10 mouse cellular contexts compared by ENCODE assay signal in the genomic region with DNA sequence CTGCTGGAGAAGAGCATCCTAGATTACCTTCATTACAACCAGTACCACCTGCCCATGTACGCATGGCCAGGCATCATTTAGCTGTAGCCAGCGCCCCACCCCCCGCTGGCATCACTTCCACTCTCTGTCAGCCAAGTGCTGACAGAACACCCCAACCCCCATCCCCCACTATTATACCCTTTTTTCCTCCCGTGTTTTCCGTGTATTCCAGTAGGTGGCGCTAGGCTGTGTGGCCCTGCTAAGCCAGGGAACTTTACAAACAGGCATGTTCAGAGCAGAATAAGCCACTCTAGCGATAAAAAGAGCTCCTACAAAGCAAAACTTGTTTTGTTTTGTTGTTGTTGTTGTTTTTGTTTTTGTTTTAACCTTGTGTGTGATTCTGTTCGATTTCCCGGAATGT. TPM values are rescaled to one million over a fixed set of nuclear protein-coding genes. Genes with fewer than 3 reads are reported as not detected.
DNase-seq lines count a peak whose midpoint lies in the region; ATAC-seq and TF ChIP-seq lines count a peak whose summit lies in the region.
"Had no signal": no experiment of that assay in that cellular context is flagged by ENCODE, and none has a peak within 500 bp of the region (broad histone marks: within the 10 kb centered on the region; RNA-seq: fewer than 3 reads in every experiment).

No protein-coding gene starts in this region.

- no peak overlapping the region for H3K9ac ChIP-seq in forebrain, embryonic 14.5 days (ENCODE audit: low read length)
- H3K9ac ChIP-seq in neural tube, embryonic 11.5 days (ENCODE audit: low read length) = no peak overlapping the region
- H3K9ac ChIP-seq: heart, embryonic 15.5 days; midbrain, embryonic 12.5 days had no signal

- TF ChIP-seq CTCF in brain, embryonic 14.5 days (IDR thresholded peaks at IDR 0.05; ENCODE audit: borderline replicate concordance, extremely low read depth, insufficient read depth, insufficient read length) = peak; percentile 83; the same call in 1 of the 2 replicates

- H3K27me3 ChIP-seq in forebrain, embryonic 14.5 days (replicated peaks; ENCODE audit: control insufficient read depth, insufficient read depth, low read length) = peaks cover 4% of the 10 kb centered on the region; the same call in 1 of the 2 replicates
- H3K27me3 ChIP-seq in neural tube, embryonic 11.5 days (ENCODE audit: control insufficient read depth, insufficient read depth, low read length) = peaks cover 24% of the 10 kb centered on the region

- H3K9me3 ChIP-seq in forebrain, embryonic 14.5 days (replicated peaks; ENCODE audit: control insufficient read depth, low read length) = no peaks in the 10 kb centered on the region
- no peaks in the 10 kb centered on the region for H3K9me3 ChIP-seq in neural tube, embryonic 11.5 days (ENCODE audit: control insufficient read depth, low read length)
- H3K9me3 ChIP-seq: heart, embryonic 15.5 days; midbrain, embryonic 12.5 days had no signal

- H3K4me2 ChIP-seq in forebrain, embryonic 14.5 days (ENCODE audit: low read length) = no peak overlapping the region
- H3K4me2 ChIP-seq in neural tube, embryonic 11.5 days (ENCODE audit: low read depth) = no peak overlapping the region
- H3K4me2 ChIP-seq: heart, embryonic 15.5 days; midbrain, embryonic 12.5 days had no signal

- peak; percentile 70 for ATAC-seq in frontal cortex, adult (ENCODE audit: low TSS enrichment)
- peak; percentile 21 for ATAC-seq in forebrain, embryonic 14.5 days
- ATAC-seq in neural tube, embryonic 11.5 days (ENCODE audit: insufficient read depth, low FRiP score, low TSS enrichment) = no peak

- peaks cover 39% of the 10 kb centered on the region for H3K4me1 ChIP-seq in forebrain, embryonic 14.5 days (ENCODE audit: control insufficient read depth, insufficient read depth, low read length)
- peaks cover 26% of the 10 kb centered on the region for H3K4me1 ChIP-seq in neural tube, embryonic 11.5 days (ENCODE audit: control insufficient read depth, insufficient read depth, low read length)

- no peak for TF ChIP-seq POLR2A in brain, embryonic 14.5 days (IDR thresholded peaks at IDR 0.05; ENCODE audit: borderline replicate concordance, extremely low read depth, insufficient read depth, insufficient read length, poor library complexity, severe bottlenecking)

- no peaks in the 10 kb centered on the region for H3K36me3 ChIP-seq in forebrain, embryonic 14.5 days (ENCODE audit: control insufficient read depth, insufficient read depth, low read length)
- H3K36me3 ChIP-seq in neural tube, embryonic 11.5 days (ENCODE audit: control insufficient read depth, insufficient read depth, low read length) = no peaks in the 10 kb centered on the region
- H3K36me3 ChIP-seq: heart, embryonic 15.5 days; midbrain, embryonic 12.5 days had no signal

- no peak overlapping the region for H3K27ac ChIP-seq in forebrain, embryonic 14.5 days (ENCODE audit: low read depth, low read length)
- no peak overlapping the region for H3K27ac ChIP-seq in neural tube, embryonic 11.5 days (ENCODE audit: low read depth, low read length)
- H3K27ac ChIP-seq: heart, embryonic 15.5 days; midbrain, embryonic 12.5 days had no signal

- no peak overlapping the region for H3K4me3 ChIP-seq in forebrain, embryonic 14.5 days (ENCODE audit: low read depth, low read length)
- no peak overlapping the region for H3K4me3 ChIP-seq in neural tube, embryonic 11.5 days (ENCODE audit: low read depth, low read length)
- H3K4me3 ChIP-seq: heart, embryonic 15.5 days; midbrain, embryonic 12.5 days had no signal

- WGBS in forebrain, embryonic 14.5 days = 2% methylated on average over 9 of the region's 9 CpGs
- WGBS in neural tube, embryonic 11.5 days = 1% methylated on average over 9 of the region's 9 CpGs

- DNase-seq in frontal cortex, postnatal 25 days (ENCODE audit: low spot score in 2 of 2) = no peak
- DNase-seq in B cell, adult 2 months = peak; percentile 54 to 63
- peak; percentile 93 for DNase-seq in brain, embryonic 14.5 days (ENCODE audit: low read depth)
- DNase-seq in forebrain, embryonic 14.5 days (ENCODE audit: low spot score) = peak; percentile 91
- peak; percentile 15 to 38 for DNase-seq in layer of hippocampus, postnatal 25 days (ENCODE audit: extremely low spot score in 1 of 2, low spot score in 1 of 2)
- peak; percentile 71 for DNase-seq in neural tube, embryonic 11.5 days (ENCODE audit: low spot score)
- DNase-seq in thymus, postnatal 4 days = peak; percentile 47

RNA-seq across cellular contexts. Expression of gene Insm1, which starts 7.0 kb away (rescaled TPM):
- polyA plus RNA-seq in brain, embryonic 14.5 days (2012; rRNA removed) = 51.1 and 74.2 TPM in 2 replicates
- polyA plus RNA-seq in forebrain, embryonic 14.5 days (2014; fragmentation: Nextera tagmentation; extraction: Ambion mirVana) = 12.6 and 14.7 TPM in 2 replicates
- 1 to 10 TPM; 7.5 to 8.6 TPM for total RNA-seq in layer of hippocampus, postnatal 25 days (2021)
- polyA plus RNA-seq in neural tube, embryonic 11.5 days (2014; fragmentation: Nextera tagmentation; extraction: Ambion mirVana) = 7.4 and 9.3 TPM in 2 replicates
- polyA plus RNA-seq: heart, embryonic 15.5 days had no signal

Comparison
In these comparisons a context has a peak if more than half of its experiments do, and no peak if none do; other contexts are left out.
1. DNase-seq: peak in B cell, adult 2 months (2 of 2), brain, embryonic 14.5 days (single experiment), forebrain, embryonic 14.5 days (single experiment), layer of hippocampus, postnatal 25 days (2 of 2), neural tube, embryonic 11.5 days (single experiment) and thymus, postnatal 4 days (single experiment); none in frontal cortex, postnatal 25 days (0 of 2).